Mouse (Mus musculus) intestine, embryonic 15.5 days (tissue): Measurements from ENCODE around the gene Olfr1173. TPM values are rescaled to one million over a fixed set of nuclear protein-coding genes. Genes with fewer than 3 reads are reported as not detected.

Experiments used
- ATAC-seq: fragments of 200-750 bp; cut with Nextera tagmentation; 2 replicates; pipeline ENCODE4 v1.8.0; 2017; ENCODE audit warnings: moderate TSS enrichment, moderate library complexity
- H3K27ac ChIP-seq: fragments of 300-500 bp; sonication (generic); 2 replicates; pipeline ENCODE4 v1.5.1; 2015; ENCODE audit warnings: mild to moderate bottlenecking, inconsistent platforms
- H3K27me3 ChIP-seq: fragments of 300-500 bp; sonication (generic); replicated peaks from 2 replicates; pipeline ENCODE4 v1.6.1; 2015; ENCODE audit warnings: inconsistent platforms
- H3K36me3 ChIP-seq: fragments of 300-500 bp; sonication (generic); 2 replicates; pipeline ENCODE4 v1.6.1; 2015; ENCODE audit warnings: inconsistent platforms
- H3K4me1 ChIP-seq: fragments of 300-500 bp; sonication (generic); replicated peaks from 2 replicates; pipeline ENCODE4 v1.6.1; 2015; ENCODE audit warnings: inconsistent platforms
- H3K4me2 ChIP-seq: fragments of 300-500 bp; sonication (generic); replicated peaks from 2 replicates; pipeline ENCODE4 v1.6.1; 2015; ENCODE audit warnings: mild to moderate bottlenecking, inconsistent platforms
- H3K4me3 ChIP-seq: fragments of 300-500 bp; sonication (generic); replicated peaks from 2 replicates; pipeline ENCODE4 v1.5.1; 2015; ENCODE audit warnings: inconsistent platforms
- H3K9ac ChIP-seq: fragments of 300-500 bp; sonication (generic); 2 replicates; pipeline ENCODE4 v1.6.1; 2015; ENCODE audit warnings: inconsistent platforms
- H3K9me3 ChIP-seq: fragments of 300-500 bp; sonication (generic); 2 replicates; pipeline ENCODE4 v1.6.1; 2016; ENCODE audit warnings: inconsistent platforms
- WGBS: fragments of 180-500 bp; shearing (Covaris S2); methylation state at CpG from one replicate; pipeline ENCODE4 v1.1.7; 2015; 5-methylcytosine and 5-hydroxymethylcytosine counted together
- polyA plus RNA-seq: library from polyadenylated mRNA; unstranded; fragments of >200 nt; fragmentation: Nextera tagmentation; extraction: Ambion mirVana; gene quantifications from 2 replicates; pipeline ENCODE4 v1.2.1, GENCODE M21; 2015

Olfr1173 gene
- not detected in 2 replicates for polyA plus RNA-seq

GRCm38 (mm10) chr2:88279775-88280174, at the start of gene Olfr1173:
Gene Olfr1173 (minus strand): TSS chr2:88279875.
- no peak for ATAC-seq
- no peaks in the 10 kb centered on the region for H3K36me3 ChIP-seq
- no peaks in the 10 kb centered on the region for H3K27me3 ChIP-seq
- no peak within 1 kb of the TSS for H3K27ac ChIP-seq
- no peaks in the 10 kb centered on the region for H3K4me1 ChIP-seq
- no peak within 1 kb of the TSS for H3K4me3 ChIP-seq
- no peak within 1 kb of the TSS for H3K4me2 ChIP-seq
- no peaks in the 10 kb centered on the region for H3K9me3 ChIP-seq
- no peak within 1 kb of the TSS for H3K9ac ChIP-seq

- Histone ChIP-seq H3K27ac (no peak within 1 kb of the TSS), H3K9me3 (no peaks in the 10 kb centered on the region), H3K4me2 (no peak within 1 kb of the TSS), H3K27me3 (no peaks in the 10 kb centered on the region), H3K4me3 (no peak within 1 kb of the TSS), H3K4me1 (no peaks in the 10 kb centered on the region), H3K9ac (no peak within 1 kb of the TSS), H3K36me3 (no peaks in the 10 kb centered on the region)
- no peak for ATAC-seq
- 83% methylated on average over 2 of the region's 2 CpGs for WGBS
Measured at GRCm38 (mm10) chr2:88327115-88327514, 47.4 kb upstream of the Olfr1173 start, which contains the start of gene Olfr1175-ps. Gene Olfr1175-ps (minus strand): TSS chr2:88327215.

- no peaks in the 10 kb centered on the region for H3K27me3 ChIP-seq
- no peaks in the 10 kb centered on the region for H3K9me3 ChIP-seq
- H3K9ac ChIP-seq: no peak within 1 kb of the TSS
- no peaks in the 10 kb centered on the region for H3K36me3 ChIP-seq
- WGBS: 88% methylated on average over 4 of the region's 4 CpGs
- no peak within 1 kb of the TSS for H3K4me3 ChIP-seq
- H3K27ac ChIP-seq: no peak within 1 kb of the TSS
- no peaks in the 10 kb centered on the region for H3K4me1 ChIP-seq
- no peak for ATAC-seq
- no peak within 1 kb of the TSS for H3K4me2 ChIP-seq
Measured at GRCm38 (mm10) chr2:88315035-88315434, 35.4 kb upstream of the Olfr1173 start, which contains the start of gene Olfr1174-ps. Gene Olfr1174-ps (minus strand): TSS chr2:88315135.

GRCm38 (mm10) chr2:88228234-88228633, 51.4 kb downstream of the Olfr1173 start, which contains the start of gene Olfr1170:
Gene Olfr1170 (minus strand): TSS chr2:88228334.
- no peaks in the 10 kb centered on the region for H3K36me3 ChIP-seq
- ATAC-seq: no peak
- WGBS: 77% methylated on average over 1 of the region's 1 CpGs
- H3K9me3 ChIP-seq: no peaks in the 10 kb centered on the region
- H3K27me3 ChIP-seq: no peaks in the 10 kb centered on the region
- no peak within 1 kb of the TSS for H3K4me2 ChIP-seq
- H3K4me3 ChIP-seq: no peak within 1 kb of the TSS
- H3K9ac ChIP-seq: no peak within 1 kb of the TSS
- no peak within 1 kb of the TSS for H3K27ac ChIP-seq
- no peaks in the 10 kb centered on the region for H3K4me1 ChIP-seq

Other genes with a start within 250 kb of the Olfr1173 start
- gene Olfr73, start 242.2 kb downstream of the Olfr1173 start, polyA plus RNA-seq: not detected in 2 replicates
- not detected in 2 replicates for gene Olfr1162, start 228.7 kb downstream of the Olfr1173 start, polyA plus RNA-seq
- gene Olfr1163, start 208.0 kb downstream of the Olfr1173 start, polyA plus RNA-seq: not detected in 2 replicates
- not detected in 2 replicates for gene Olfr1164, start 185.9 kb downstream of the Olfr1173 start, polyA plus RNA-seq
- not detected in 2 replicates for gene Olfr1166, start 151.6 kb downstream of the Olfr1173 start, polyA plus RNA-seq
- gene Olfr1167, start 124.7 kb downstream of the Olfr1173 start, polyA plus RNA-seq: not detected in 2 replicates
- gene Olfr1168, start 98.0 kb downstream of the Olfr1173 start, polyA plus RNA-seq: not detected in 2 replicates
- not detected in 2 replicates for gene Olfr1170, start 51.5 kb downstream of the Olfr1173 start, polyA plus RNA-seq
- gene Olfr1174-ps, start 35.3 kb upstream of the Olfr1173 start, polyA plus RNA-seq: not detected in 2 replicates
- gene Olfr1175-ps, start 47.3 kb upstream of the Olfr1173 start, polyA plus RNA-seq: not detected in 2 replicates
- gene Olfr1176, start 56.8 kb upstream of the Olfr1173 start, polyA plus RNA-seq: not detected in 2 replicates
- gene Olfr1177-ps, start 66.6 kb upstream of the Olfr1173 start, polyA plus RNA-seq: not detected in 2 replicates
- not detected in 2 replicates for gene Olfr1178, start 107.2 kb upstream of the Olfr1173 start, polyA plus RNA-seq
- not detected in 2 replicates for gene Olfr1179, start 126.6 kb upstream of the Olfr1173 start, polyA plus RNA-seq
- not detected in 2 replicates for gene Olfr1180, start 139.3 kb upstream of the Olfr1173 start, polyA plus RNA-seq
- gene Olfr1181, start 146.3 kb upstream of the Olfr1173 start, polyA plus RNA-seq: not detected in 2 replicates
- not detected in 2 replicates for gene Gm13757, start 169.3 kb upstream of the Olfr1173 start, polyA plus RNA-seq
- not detected in 2 replicates for gene Olfr1183, start 175.0 kb upstream of the Olfr1173 start, polyA plus RNA-seq
- not detected in 2 replicates for gene Olfr1184, start 203.7 kb upstream of the Olfr1173 start, polyA plus RNA-seq
- not detected in 2 replicates for gene Olfr1185-ps1, start 213.4 kb upstream of the Olfr1173 start, polyA plus RNA-seq
- not detected in 2 replicates for gene Olfr1186, start 238.7 kb upstream of the Olfr1173 start, polyA plus RNA-seq